Mouse (Mus musculus) cerebellum, adult 8-10 months (tissue): ENCODE results near the gene Gm10073.
"Not testable (repeated sequence)": the region's sequence is repeated elsewhere in the genome, so short reads cannot be mapped to it uniquely, and the experiment has no call there.

ENCODE experiments used
- DNase-seq: peaks from one replicate; pipeline ENCODE4 v3.0.0; 2022

Gm10073 gene

GRCm38 (mm10) chr8:106573168-106573567, at the start of gene Gm10073:
Gene Gm10073 (minus strand): TSS chr8:106573461.
- not testable (repeated sequence) for DNase-seq

GRCm38 (mm10) chr8:106623016-106623415, 49.8 kb upstream of the Gm10073 start:
- no peak for DNase-seq

- DNase-seq: peak; percentile 29
These were observed 47.2 kb upstream of the Gm10073 start for GRCm38 (mm10) chr8:106620488-106620887.

- no peak for DNase-seq
These were observed 46.4 kb upstream of the Gm10073 start for GRCm38 (mm10) chr8:106619549-106620245.

- no peak for DNase-seq
These were observed 45.1 kb upstream of the Gm10073 start for GRCm38 (mm10) chr8:106618324-106618723.

GRCm38 (mm10) chr8:106617865-106618264, 44.6 kb upstream of the Gm10073 start:
- no peak for DNase-seq

GRCm38 (mm10) chr8:106617196-106617595, 43.9 kb upstream of the Gm10073 start:
- no peak for DNase-seq

GRCm38 (mm10) chr8:106616679-106617078, 43.4 kb upstream of the Gm10073 start:
- no peak for DNase-seq

- no peak for DNase-seq
These were observed 42.5 kb upstream of the Gm10073 start for GRCm38 (mm10) chr8:106615661-106616299.

GRCm38 (mm10) chr8:106614704-106615103, 41.4 kb upstream of the Gm10073 start:
- no peak for DNase-seq

GRCm38 (mm10) chr8:106612047-106612446, 38.8 kb upstream of the Gm10073 start:
- DNase-seq: no peak

GRCm38 (mm10) chr8:106610958-106611640, 37.8 kb upstream of the Gm10073 start:
- DNase-seq: no peak

GRCm38 (mm10) chr8:106609076-106609903, 36.0 kb upstream of the Gm10073 start:
- DNase-seq: no peak

- DNase-seq: no peak
These were observed 35.2 kb upstream of the Gm10073 start for GRCm38 (mm10) chr8:106608425-106608824.

GRCm38 (mm10) chr8:106607783-106608182, 34.5 kb upstream of the Gm10073 start:
- not testable (repeated sequence) for DNase-seq

GRCm38 (mm10) chr8:106606601-106607145, 33.4 kb upstream of the Gm10073 start:
- no peak for DNase-seq

- no peak for DNase-seq
These were observed 32.9 kb upstream of the Gm10073 start for GRCm38 (mm10) chr8:106606121-106606520.

GRCm38 (mm10) chr8:106605657-106606056, 32.4 kb upstream of the Gm10073 start:
- DNase-seq: no peak

- no peak for DNase-seq
These were observed 30.7 kb upstream of the Gm10073 start for GRCm38 (mm10) chr8:106603933-106604332.

- DNase-seq: no peak
These were observed 30.0 kb upstream of the Gm10073 start, which contains the start of gene Cdh1 for GRCm38 (mm10) chr8:106603131-106603819. Gene Cdh1 (plus strand): TSS chr8:106603351.

- DNase-seq: no peak
These were observed 26.2 kb upstream of the Gm10073 start for GRCm38 (mm10) chr8:106599265-106599979.
